Mouse (Mus musculus) T-helper 2 cell (primary cell): ENCODE data around the gene Gpbar1.
"Not testable (repeated sequence)": the region's sequence is repeated elsewhere in the genome, so short reads cannot be mapped to it uniquely, and the experiment has no call there.

ENCODE experiments used
- in situ Hi-C: fragments of 300-600 bp; cut with MboI, MseI; formaldehyde crosslinking; loops from one replicate; pipeline ENCODE4 v1.15.1; 2025; ENCODE audit warnings: high pct_unique_total_duplicates

Gene Gpbar1

DNA sequence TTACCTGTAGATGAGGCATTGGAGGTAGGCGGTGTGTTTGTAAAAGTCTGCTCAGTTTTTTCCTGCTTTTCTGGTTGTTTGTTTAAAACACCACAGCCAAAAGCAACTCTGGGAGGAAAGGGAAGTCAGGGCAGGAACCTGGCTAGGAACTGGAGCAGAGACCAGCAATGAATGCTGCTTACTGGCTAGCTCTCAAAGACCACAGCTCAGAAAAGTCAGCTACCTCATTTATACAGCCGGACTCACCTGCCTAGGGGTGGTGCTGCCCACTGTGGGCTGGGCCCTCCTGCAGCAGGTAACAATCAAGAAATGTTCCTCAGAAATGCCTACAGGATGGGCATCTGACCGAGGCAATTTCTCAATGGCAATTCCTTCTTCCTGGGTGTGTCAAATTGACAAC lies 36.4 kb downstream of the Gpbar1 start:
- in situ Hi-C loops, result no loop called here

DNA sequence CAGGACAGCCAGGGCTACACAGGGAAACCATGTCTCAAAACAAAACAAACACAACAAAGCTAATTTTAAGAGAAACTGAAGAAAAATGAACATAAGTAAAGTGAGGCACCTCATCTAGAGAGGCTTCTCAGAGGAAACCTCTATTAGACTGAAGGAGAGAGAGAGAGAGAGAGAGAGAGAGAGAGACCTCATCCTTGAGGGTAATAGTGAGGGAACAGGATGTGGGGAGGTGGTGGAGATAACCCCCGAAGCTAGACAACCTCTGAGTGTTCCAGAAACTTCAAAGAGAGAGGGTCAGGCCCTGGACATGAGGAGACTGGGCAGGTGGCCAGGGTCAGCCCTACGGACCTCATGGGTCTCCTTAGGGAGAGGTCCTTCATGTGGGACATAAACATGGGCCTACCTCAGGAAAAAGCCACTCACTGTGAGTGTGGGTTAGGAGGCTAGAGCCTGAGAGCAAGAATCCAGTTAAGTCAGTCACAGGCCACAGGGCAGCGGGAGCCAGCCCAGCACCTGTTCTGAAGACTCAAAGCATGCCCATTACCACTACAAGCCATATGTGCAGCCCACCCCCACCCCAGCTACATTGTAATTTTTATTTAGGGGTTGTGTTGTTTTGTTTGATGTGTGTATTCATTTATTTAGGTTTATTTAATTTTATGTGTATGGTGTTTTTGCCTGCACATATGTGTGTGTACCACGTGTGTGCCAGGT lies 37.9 kb downstream of the Gpbar1 start:
- in situ Hi-C loops, result no loop called here

DNA sequence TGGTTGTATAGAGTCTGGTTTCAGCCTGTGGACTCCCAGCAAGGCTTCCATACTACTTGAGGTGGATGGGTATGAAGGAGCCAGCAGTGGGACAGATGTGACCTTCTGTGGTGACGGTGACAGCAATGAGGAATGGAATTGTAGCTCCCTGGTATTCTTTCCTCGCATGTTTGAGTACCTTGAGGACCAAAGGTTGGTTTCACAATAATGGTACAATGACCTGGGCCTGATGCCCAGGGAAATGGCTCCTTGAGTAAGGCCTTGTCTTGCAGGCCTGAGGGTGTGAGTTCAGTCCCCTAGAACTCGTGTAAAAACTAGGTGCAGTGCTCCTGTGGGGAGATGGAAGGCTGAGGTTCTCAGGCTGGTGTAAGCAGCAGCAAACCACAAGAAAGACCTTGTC lies 40.4 kb downstream of the Gpbar1 start:
- in situ Hi-C loops, result no loop called here

DNA sequence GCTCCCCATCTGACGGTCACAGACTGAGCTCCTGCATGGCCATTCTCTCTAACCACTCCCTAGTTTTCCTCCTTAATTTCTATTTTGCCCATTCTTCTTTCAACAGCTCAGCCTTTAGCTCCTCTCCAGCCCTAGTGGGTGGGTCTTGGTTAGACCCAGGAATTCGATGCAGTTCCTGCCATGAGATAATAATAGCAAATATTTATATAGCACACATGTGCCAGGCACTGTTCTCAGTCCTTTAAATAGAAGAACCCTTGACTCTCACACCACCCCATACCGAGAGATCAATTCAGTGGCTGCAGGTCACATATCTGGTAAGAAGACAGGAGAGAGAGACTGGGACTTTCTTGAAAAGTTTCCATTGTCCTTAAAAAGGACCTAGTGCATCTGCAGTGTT lies 43.0 kb downstream of the Gpbar1 start:
- in situ Hi-C loops, result no loop called here

DNA sequence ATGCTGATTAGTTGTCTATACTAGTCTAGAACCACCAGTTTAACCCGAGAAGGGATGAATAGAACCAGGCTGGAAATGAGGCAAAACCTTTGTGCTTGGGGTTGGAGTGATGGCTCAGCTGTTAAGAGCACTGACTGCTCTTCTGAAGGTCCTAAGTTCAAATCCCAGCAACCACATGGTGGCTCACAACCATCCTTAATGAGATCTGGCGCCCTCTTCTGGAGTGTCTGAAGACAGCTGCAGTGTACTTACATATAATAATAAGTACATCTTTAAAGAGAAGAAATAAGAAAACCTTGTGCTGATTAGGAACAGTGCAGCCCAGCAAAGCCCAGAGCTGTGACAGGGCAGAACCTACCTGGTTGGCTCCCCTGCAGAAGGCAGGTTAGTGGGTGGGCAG lies 48.6 kb downstream of the Gpbar1 start:
- in situ Hi-C loops, result not testable (repeated sequence)
